Mouse (Mus musculus): ENCODE data around the gene Phospho2. TPM values are rescaled to one million over a fixed set of nuclear protein-coding genes. Genes with fewer than 3 reads are reported as not detected.

Phospho2 gene
- polyA plus RNA-seq, 1 experiment = 87.1 TPM

DNA sequence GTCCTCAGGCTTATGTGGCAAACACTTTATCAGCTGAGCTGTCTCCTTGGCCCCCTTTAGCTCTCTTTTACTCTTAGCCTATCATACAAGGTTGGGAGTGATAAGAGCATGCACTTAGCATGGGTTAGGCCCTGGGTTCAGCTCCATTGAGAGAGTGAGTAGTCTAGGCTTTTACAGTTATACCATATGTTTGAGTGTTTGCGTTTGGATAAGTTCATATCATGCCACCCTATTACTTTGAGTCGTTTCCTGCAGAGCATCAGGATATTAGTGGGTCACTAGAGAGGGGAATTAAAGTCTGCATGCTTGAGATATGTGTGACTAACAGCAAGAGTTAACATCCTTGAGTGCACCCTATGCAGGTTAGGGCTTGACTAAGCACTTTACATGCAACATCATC, 40.3 kb downstream of the Phospho2 start:
- no peaks in the 10 kb centered on the region for H3K36me3 ChIP-seq (ENCODE audit: control insufficient read depth, insufficient read depth, low read length)

DNA sequence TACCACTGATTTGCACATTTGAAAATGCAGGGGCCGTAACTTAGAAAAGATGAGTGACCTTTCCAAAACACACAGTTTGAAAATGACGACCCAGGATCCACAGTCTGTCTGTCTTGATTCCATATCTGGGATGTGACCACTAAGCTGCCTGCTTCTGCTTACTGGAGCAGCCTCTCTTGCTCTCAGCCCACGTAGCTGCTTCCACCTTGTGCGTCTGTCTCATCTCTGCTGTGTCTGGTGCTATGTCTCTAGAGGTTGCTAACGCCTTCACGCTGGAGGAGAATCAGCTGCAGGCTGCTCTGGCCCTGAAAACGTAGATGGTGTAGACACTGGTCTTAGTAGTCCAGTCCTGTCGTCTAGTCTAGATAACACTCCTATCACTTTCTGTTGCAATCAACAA, 40.7 kb downstream of the Phospho2 start:
- H3K27ac ChIP-seq (ENCODE audit: control insufficient read depth, insufficient read depth, low read length) = no peak overlapping the region
- WGBS = 92% methylated on average over 8 of the region's 8 CpGs
- TF ChIP-seq CTCF (IDR thresholded peaks at IDR 0.05; ENCODE audit: borderline replicate concordance, control insufficient read depth, extremely low read depth, insufficient read depth, low read length, poor library complexity) = no peak
- TF ChIP-seq POLR2A (IDR thresholded peaks at IDR 0.05; ENCODE audit: control insufficient read depth, extremely low read depth, insufficient read depth, low read length, poor library complexity) = no peak
- no peak for DNase-seq
- no peaks in the 10 kb centered on the region for H3K36me3 ChIP-seq (ENCODE audit: control insufficient read depth, insufficient read depth, low read length)
- H3K4me3 ChIP-seq (ENCODE audit: control insufficient read depth, insufficient read depth, low read length) = no peak overlapping the region
- no peaks in the 10 kb centered on the region; the same call in 1 of the 2 replicates for H3K4me1 ChIP-seq (replicated peaks; ENCODE audit: control insufficient read depth, insufficient read depth, low read length)
- H3K27me3 ChIP-seq (ENCODE audit: control insufficient read depth, insufficient read depth, low read length) = no peaks in the 10 kb centered on the region

More for the DNA sequence above, 40.3 kb downstream of the Phospho2 start:
- Histone ChIP-seq H3K4me3 (ENCODE audit: control insufficient read depth, insufficient read depth, low read length) (no peak overlapping the region), H3K27ac (ENCODE audit: control insufficient read depth, insufficient read depth, low read length) (no peak overlapping the region), H3K4me1 (replicated peaks; ENCODE audit: control insufficient read depth, insufficient read depth, low read length) (no peaks in the 10 kb centered on the region), H3K27me3 (ENCODE audit: control insufficient read depth, insufficient read depth, low read length) (no peaks in the 10 kb centered on the region)
- DNase-seq = no peak
- TF ChIP-seq CTCF (IDR thresholded peaks at IDR 0.05; ENCODE audit: borderline replicate concordance, control insufficient read depth, extremely low read depth, insufficient read depth, low read length, poor library complexity) = no peak
- TF ChIP-seq POLR2A (IDR thresholded peaks at IDR 0.05; ENCODE audit: control insufficient read depth, extremely low read depth, insufficient read depth, low read length, poor library complexity) = no peak
- 90% methylated on average over 2 of the region's 2 CpGs for WGBS

DNA sequence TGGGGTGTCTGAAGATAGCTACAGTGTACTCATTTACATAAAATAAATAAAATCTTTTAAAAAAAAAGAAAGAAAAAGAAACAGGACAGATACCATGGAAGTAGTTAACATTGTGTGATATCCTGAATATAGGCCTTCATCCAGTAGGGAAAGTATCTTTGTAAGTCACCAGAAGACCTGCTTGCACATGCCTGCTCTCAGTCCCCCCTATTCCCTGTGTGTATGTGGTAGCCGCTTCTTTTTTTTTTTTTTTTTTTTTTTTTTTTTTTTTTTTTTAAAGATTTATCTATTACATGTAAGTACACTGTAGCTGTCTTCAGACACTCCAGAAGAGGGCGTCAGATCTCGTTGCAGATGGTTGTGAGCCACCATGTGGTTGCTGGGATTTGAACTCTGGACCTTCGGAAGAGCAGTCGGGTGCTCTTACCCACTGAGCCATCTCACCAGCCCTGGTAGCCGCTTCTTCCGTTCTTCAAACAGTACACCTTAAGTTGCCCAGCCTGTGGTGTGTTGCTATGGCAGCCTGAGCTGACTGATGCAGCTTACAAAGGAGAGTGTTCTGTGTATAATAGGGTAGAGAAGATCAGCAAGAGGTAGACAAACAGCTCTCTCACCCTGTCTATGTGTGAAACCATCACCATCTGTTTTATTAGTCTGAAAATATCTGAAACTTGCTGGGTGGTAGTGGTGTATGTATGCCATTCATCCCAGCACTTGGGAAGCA, 48.0 kb downstream of the Phospho2 start:
- 87% methylated on average over 7 of the region's 7 CpGs for WGBS
- Histone ChIP-seq H3K36me3 (ENCODE audit: control insufficient read depth, insufficient read depth, low read length) (no peaks in the 10 kb centered on the region), H3K4me1 (replicated peaks; ENCODE audit: control insufficient read depth, insufficient read depth, low read length) (peaks cover 4% of the 10 kb centered on the region), H3K4me3 (ENCODE audit: control insufficient read depth, insufficient read depth, low read length) (no peak overlapping the region), H3K27me3 (ENCODE audit: control insufficient read depth, insufficient read depth, low read length) (no peaks in the 10 kb centered on the region), H3K27ac (ENCODE audit: control insufficient read depth, insufficient read depth, low read length) (no peak overlapping the region)
- no peak for DNase-seq
- TF ChIP-seq CTCF (IDR thresholded peaks at IDR 0.05; ENCODE audit: borderline replicate concordance, control insufficient read depth, extremely low read depth, insufficient read depth, low read length, poor library complexity) (no peak), POLR2A (IDR thresholded peaks at IDR 0.05; ENCODE audit: control insufficient read depth, extremely low read depth, insufficient read depth, low read length, poor library complexity) (no peak)

DNA sequence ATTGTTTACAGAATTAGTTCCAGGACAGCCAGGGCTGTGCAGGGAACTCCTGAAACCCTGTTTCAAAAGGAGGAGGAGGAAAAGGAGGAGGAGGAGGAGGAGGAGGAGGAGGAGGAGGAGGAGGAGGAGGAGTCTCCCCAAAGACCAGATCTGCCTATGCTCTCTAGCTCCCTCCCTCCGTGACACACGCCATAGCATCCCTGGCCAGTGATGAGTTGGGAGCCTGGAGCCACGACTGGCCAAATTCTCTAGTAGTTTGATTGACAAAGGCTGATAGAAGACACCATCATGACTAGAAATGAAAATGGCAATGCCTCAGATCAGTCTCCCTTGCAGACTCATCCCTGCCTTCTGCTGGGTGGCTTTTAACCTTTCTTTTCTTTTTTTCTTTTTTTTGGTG, 48.6 kb downstream of the Phospho2 start:
- H3K4me1 ChIP-seq (replicated peaks; ENCODE audit: control insufficient read depth, insufficient read depth, low read length) = peaks cover 4% of the 10 kb centered on the region
- no peak for DNase-seq
- H3K27ac ChIP-seq (ENCODE audit: control insufficient read depth, insufficient read depth, low read length) = no peak overlapping the region
- H3K4me3 ChIP-seq (ENCODE audit: control insufficient read depth, insufficient read depth, low read length) = no peak overlapping the region
- TF ChIP-seq CTCF (IDR thresholded peaks at IDR 0.05; ENCODE audit: borderline replicate concordance, control insufficient read depth, extremely low read depth, insufficient read depth, low read length, poor library complexity) = no peak
- no peak for TF ChIP-seq POLR2A (IDR thresholded peaks at IDR 0.05; ENCODE audit: control insufficient read depth, extremely low read depth, insufficient read depth, low read length, poor library complexity)
- WGBS = 86% methylated on average over 3 of the region's 3 CpGs
- no peaks in the 10 kb centered on the region for H3K36me3 ChIP-seq (ENCODE audit: control insufficient read depth, insufficient read depth, low read length)
- H3K27me3 ChIP-seq (ENCODE audit: control insufficient read depth, insufficient read depth, low read length) = no peaks in the 10 kb centered on the region

DNA sequence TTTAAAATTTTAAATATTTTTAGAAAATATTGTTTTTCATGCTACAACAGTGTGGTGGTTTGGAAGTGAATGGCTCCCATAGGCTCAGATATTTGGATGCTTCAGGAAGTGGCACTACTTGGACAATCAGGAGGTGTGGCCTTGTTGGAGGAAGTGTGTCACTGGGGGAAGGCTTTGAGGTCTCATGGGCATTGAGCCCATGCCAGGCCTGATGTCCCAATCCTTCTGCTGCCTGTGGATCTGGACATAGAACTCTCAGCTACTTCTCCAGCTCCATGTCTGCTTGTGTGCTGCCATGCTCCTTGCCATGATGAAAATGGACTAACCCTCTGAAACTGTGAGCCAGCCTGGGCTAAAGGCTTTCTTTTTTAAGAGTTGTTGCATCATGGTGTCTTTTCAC, 49.3 kb downstream of the Phospho2 start:
- Histone ChIP-seq H3K27me3 (ENCODE audit: control insufficient read depth, insufficient read depth, low read length) (no peaks in the 10 kb centered on the region), H3K4me3 (ENCODE audit: control insufficient read depth, insufficient read depth, low read length) (no peak overlapping the region), H3K27ac (ENCODE audit: control insufficient read depth, insufficient read depth, low read length) (no peak overlapping the region), H3K36me3 (ENCODE audit: control insufficient read depth, insufficient read depth, low read length) (no peaks in the 10 kb centered on the region), H3K4me1 (replicated peaks; ENCODE audit: control insufficient read depth, insufficient read depth, low read length) (peaks cover 4% of the 10 kb centered on the region)
- DNase-seq = no peak
- TF ChIP-seq POLR2A (IDR thresholded peaks at IDR 0.05; ENCODE audit: control insufficient read depth, extremely low read depth, insufficient read depth, low read length, poor library complexity) (no peak), CTCF (IDR thresholded peaks at IDR 0.05; ENCODE audit: borderline replicate concordance, control insufficient read depth, extremely low read depth, insufficient read depth, low read length, poor library complexity) (no peak)

DNA sequence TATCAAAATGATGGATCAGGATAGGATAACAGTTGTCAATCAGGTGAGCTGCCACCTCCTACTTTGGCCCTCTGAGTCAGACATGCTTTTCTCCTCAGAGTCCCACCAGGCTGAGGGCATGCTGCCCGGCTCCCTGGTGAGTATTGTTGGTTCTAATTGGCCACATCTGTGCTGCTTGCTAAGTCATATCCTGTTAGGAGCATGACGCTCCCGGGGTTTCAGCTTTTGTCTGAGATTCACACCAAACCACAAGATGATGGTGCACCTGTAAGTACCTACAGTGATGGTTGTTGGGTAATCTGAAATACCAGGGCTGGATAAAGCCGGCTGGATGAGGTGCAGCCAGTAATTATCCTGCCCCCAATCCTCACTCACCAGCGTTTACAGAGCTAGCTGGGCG, 50.8 kb downstream of the Phospho2 start:
- DNase-seq = no peak
- no peak overlapping the region for H3K4me3 ChIP-seq (ENCODE audit: control insufficient read depth, insufficient read depth, low read length)
- TF ChIP-seq CTCF (IDR thresholded peaks at IDR 0.05; ENCODE audit: borderline replicate concordance, control insufficient read depth, extremely low read depth, insufficient read depth, low read length, poor library complexity) (no peak), POLR2A (IDR thresholded peaks at IDR 0.05; ENCODE audit: control insufficient read depth, extremely low read depth, insufficient read depth, low read length, poor library complexity) (no peak)
- no peak overlapping the region for H3K27ac ChIP-seq (ENCODE audit: control insufficient read depth, insufficient read depth, low read length)
- no peaks in the 10 kb centered on the region for H3K36me3 ChIP-seq (ENCODE audit: control insufficient read depth, insufficient read depth, low read length)
- 39% methylated on average over 6 of the region's 6 CpGs for WGBS
- H3K4me1 ChIP-seq (replicated peaks; ENCODE audit: control insufficient read depth, insufficient read depth, low read length) = peaks cover 4% of the 10 kb centered on the region
- H3K27me3 ChIP-seq (ENCODE audit: control insufficient read depth, insufficient read depth, low read length) = no peaks in the 10 kb centered on the region

DNA sequence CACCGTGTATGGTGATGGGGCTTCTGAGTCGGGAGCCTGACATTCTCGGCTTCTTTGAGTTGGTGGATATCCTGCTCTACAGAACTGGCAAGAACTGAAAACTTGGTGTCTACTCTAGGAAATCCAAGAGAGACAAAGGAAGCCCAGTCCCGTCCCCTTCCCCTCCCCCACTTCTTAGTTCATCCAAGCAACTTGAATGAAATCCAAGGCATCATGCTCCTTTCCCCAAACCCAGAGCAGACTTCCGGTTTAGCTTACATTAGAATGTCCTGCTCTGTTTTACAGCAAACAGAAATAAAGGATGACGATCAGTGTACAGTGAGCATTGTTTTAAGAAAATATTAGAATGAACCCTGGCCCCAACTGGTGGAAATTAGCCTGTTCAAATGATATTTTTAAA, 59.8 kb downstream of the Phospho2 start:
- Histone ChIP-seq H3K4me1 (replicated peaks; ENCODE audit: control insufficient read depth, insufficient read depth, low read length) (no peaks in the 10 kb centered on the region), H3K4me3 (ENCODE audit: control insufficient read depth, insufficient read depth, low read length) (no peak overlapping the region), H3K36me3 (ENCODE audit: control insufficient read depth, insufficient read depth, low read length) (no peaks in the 10 kb centered on the region), H3K27me3 (ENCODE audit: control insufficient read depth, insufficient read depth, low read length) (no peaks in the 10 kb centered on the region), H3K27ac (ENCODE audit: control insufficient read depth, insufficient read depth, low read length) (no peak overlapping the region)
- 85% methylated on average over 6 of the region's 6 CpGs for WGBS
- TF ChIP-seq POLR2A (IDR thresholded peaks at IDR 0.05; ENCODE audit: control insufficient read depth, extremely low read depth, insufficient read depth, low read length, poor library complexity) (no peak), CTCF (IDR thresholded peaks at IDR 0.05; ENCODE audit: borderline replicate concordance, control insufficient read depth, extremely low read depth, insufficient read depth, low read length, poor library complexity) (no peak)
- DNase-seq = no peak
